Mouse (Mus musculus) retina, postnatal 7 days (tissue): ENCODE measurements at regions not wholly inside any gene's neighbourhood (a gene's known extent, or its start where the extent isn't known, plus 50 kb on each side); places are given as distances from the start of the nearest gene placed in this dataset.
A peak's percentile ranks its signal among the peaks of the same experiment; 100 is the strongest.

Experiments used
- DNase-seq: peaks from one replicate; pipeline ENCODE4 v3.0.0-alpha.2; 2012; ENCODE audit warnings: low read depth, low spot score

- no peak for DNase-seq
Measured at GRCm38 (mm10) chr11:109039792-109040518, 104.2 kb downstream of the E030025P04Rik start.

- no peak for DNase-seq
Measured at GRCm38 (mm10) chr11:109039060-109039791, 104.9 kb downstream of the E030025P04Rik start.

GRCm38 (mm10) chr11:109038136-109038535, 106.0 kb downstream of the E030025P04Rik start:
- no peak for DNase-seq

- DNase-seq: no peak
Measured at GRCm38 (mm10) chr11:109034596-109034995, 109.6 kb downstream of the E030025P04Rik start.

- no peak for DNase-seq
Measured at GRCm38 (mm10) chr11:109034072-109034471, 110.1 kb downstream of the E030025P04Rik start.

GRCm38 (mm10) chr11:109032729-109033128, 111.4 kb downstream of the E030025P04Rik start:
- DNase-seq: no peak

- DNase-seq: peak; percentile 9
Measured at GRCm38 (mm10) chr11:109030486-109030885, 110.3 kb downstream of the Axin2 start.

- no peak for DNase-seq
Measured at GRCm38 (mm10) chr11:109029894-109030293, 109.7 kb downstream of the Axin2 start.

- DNase-seq: no peak
Measured at GRCm38 (mm10) chr11:109014806-109015205, 94.7 kb downstream of the Axin2 start.

- no peak for DNase-seq
Measured at GRCm38 (mm10) chr11:109011161-109011560, 91.0 kb downstream of the Axin2 start.

- DNase-seq: no peak
Measured at GRCm38 (mm10) chr11:109008872-109009271, 88.7 kb downstream of the Axin2 start.

GRCm38 (mm10) chr11:109005681-109006080, 85.5 kb downstream of the Axin2 start:
- DNase-seq: no peak
